Mouse (Mus musculus): ENCODE data around the gene Tm6sf1.
A peak's percentile ranks its signal among the peaks of the same experiment; 100 is the strongest.

Tm6sf1 gene

DNA sequence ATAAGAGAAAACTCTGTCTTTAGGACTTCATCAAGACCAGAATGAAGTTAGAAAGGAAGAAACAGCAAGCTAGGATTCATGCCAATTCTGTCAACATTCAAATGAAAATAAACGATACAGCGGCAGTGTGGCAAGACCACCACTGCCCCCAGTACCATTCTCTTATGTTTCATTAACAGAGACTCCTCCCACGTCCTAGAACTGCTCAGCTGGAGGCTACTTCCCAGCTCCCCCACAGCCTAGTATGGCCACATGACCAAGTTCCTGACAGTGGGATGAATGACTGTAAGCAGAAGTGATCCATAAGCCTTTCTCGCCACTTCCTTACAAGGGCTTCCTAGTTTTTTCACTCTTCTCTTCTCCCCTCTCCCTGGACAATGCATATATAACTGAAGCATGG, 45.3 kb downstream of the Tm6sf1 start:
- DNase-seq, result peak; percentile 8 to 71

GRCm38 (mm10) chr7:81904926-81905325, 46.1 kb downstream of the Tm6sf1 start:
- no peak for DNase-seq

DNA sequence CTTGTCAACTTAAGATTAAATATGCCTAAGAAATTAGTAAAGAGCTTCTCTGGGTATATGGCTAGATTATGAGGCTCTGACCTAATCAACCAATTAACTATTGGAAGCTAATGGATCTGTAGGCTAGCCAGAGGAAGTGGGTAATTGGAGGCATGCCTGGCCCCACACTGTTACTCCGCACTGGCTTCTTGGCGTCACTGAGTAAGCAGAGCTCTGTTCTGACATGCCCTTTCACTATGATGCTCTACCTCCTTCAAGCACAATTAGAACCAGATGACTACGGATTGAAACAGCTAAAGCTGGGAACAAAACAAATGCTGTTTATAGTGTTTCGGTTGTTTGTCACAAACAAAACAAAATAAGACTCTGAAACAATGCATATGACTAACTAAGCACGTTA, 59.5 kb downstream of the Tm6sf1 start:
- no peak for DNase-seq

DNA sequence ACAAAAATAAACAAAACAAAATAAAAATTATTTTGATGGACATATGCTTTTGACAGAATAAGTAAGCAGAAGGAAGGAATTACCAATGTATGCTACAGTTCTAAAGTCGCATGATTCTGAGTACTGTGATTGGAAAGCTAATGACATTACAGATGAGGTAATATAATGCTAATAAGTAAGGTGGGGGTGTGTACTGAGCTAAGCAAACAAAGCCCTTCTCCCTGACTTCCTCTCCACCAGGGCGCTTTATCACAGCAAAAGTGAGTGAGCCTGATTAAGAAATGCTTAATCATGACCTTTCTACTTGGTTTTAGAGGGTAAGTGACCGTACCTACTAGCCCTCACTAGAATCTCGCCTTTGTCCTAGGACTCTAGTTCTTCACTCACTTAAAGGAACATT, 61.5 kb downstream of the Tm6sf1 start:
- no peak for DNase-seq

- no peak for DNase-seq
Observed at GRCm38 (mm10) chr7:81921379-81921952, 62.7 kb downstream of the Tm6sf1 start.

DNA sequence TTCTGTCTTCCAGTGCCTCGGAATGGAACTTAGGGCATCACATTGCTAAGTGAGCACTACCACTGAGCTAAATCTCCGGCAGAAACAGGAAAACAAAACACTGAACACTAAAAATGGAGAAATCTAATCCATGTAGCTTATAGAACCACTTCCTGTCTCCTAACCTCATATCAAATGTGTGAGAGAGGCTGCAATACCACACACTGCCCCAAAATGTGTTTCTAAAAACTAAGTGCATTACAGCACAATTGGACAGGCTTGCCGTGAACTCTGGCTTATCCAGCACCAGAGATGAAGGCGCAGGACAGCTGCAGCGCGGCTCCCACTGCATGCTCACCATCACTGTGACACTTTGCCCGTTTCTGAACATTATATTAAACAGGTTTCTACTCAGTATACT, 70.2 kb downstream of the Tm6sf1 start:
- no peak for DNase-seq

DNA sequence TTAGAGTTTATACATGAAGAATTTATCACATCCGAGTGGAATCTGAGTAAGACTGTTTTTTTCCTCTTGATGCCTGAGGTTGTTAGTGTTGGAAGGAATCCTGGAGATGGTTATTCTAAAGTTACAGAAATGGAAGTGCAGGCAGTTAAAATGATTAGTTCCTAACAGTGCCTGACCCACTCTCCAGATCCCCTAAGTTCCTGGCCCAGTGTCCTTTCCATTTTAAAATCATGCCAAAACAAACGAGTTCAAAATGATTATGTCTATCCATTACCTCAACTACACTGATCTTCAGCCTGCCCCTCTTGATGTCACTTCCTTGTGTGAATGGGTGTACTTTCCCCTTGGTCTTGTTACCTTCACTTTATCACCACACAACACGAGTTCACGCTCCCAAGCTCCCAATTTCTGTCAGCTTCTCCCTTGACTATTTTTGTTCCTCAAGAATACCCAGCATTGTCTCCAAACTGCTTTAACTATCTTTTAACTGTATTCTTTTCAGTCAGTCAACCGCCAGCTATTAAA, 73.8 kb downstream of the Tm6sf1 start:
- DNase-seq, result no peak

DNA sequence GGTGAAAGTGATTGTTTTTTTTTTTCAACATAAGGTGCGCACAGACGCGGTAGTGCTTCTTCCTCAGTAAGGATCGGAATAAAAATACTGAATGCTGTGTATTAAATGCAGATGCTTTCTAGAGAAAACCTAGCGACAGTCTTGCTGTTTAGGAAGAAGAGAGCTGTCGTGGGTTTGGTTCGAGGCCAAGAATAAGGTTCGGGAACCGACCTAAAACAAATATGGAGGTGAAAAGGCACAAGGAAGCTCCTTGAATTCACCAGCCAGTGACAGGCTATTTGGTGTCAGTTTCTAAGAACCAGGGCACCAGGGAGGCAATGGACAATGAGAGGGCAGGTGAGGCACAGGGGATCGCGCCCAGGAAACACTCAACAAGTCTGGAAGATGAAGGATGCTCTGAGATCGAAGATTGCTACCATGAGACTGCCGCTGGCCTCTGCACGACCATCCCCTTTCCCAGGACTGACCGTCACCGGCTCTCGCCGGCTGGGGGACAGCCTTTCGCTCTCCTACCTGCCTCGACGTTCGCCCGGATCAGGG, 74.3 kb downstream of the Tm6sf1 start:
- DNase-seq, result no peak

DNA sequence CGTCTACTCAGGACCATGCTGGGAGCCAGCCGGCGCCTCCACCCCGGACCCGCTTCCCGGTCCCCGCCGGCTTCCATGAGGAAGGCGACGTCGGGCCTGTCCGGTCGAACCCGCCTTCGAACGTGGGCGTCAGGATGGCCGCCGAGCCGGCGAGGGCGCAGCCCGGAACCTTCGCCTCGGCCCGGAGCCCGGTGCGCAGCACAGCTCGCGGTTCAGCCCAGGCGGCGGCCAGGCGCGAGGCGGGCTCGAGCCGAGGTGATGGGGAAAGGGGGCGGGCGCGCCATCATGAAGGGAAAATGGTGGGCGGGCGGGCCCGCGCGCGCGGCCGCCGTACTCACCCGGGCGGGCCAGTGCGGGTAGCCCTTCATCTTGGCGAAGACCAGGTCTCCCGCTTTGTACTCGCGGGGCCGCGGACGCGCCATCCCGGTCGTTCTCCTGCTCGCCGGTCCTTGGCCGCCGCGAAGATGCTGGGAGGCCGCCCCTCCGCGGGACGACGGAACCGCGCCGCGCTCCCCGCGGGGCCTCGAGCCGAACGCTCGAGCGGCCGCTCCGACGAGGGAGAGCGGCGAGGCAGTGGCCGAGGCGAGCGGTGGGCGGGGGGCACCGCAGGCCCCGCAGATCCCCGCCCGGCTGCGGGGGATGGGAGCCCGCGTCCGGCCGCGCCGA, 74.9 kb downstream of the Tm6sf1 start:
- DNase-seq, result peak; percentile 70 to 80
